ENCODE assay signal across 8 mouse cellular contexts in the genomic region with DNA sequence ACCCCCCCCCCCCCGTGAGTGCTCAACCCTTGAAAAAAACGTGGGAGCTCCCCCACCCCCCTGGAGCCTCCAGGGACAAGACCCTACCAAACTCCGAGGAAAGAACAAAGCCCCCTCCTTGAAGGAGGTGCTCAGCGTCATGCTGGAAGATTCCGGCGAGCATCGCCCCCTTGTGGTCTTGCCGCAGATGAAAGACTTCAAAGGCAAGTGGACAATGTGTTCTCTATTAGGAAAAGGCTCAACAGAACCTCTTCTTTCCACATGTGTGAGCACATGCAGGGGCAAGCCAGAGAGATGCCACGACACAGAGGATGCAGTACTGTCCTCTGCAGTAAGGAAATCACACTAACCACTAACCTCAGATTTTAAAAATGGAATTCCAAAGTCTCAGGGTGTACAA. TPM values are rescaled to one million over a fixed set of nuclear protein-coding genes. Genes with fewer than 3 reads are reported as not detected.
A peak's percentile ranks its signal among the peaks of the same experiment; 100 is the strongest.
DNase-seq lines count a peak whose midpoint lies in the region; ATAC-seq and TF ChIP-seq lines count a peak whose summit lies in the region.

No protein-coding gene starts in this region.

- no peak overlapping the region for H3K27ac ChIP-seq in embryonic facial prominence, embryonic 15.5 days (replicated peaks)
- no peak overlapping the region for H3K27ac ChIP-seq in heart, embryonic 12.5 days (ENCODE audit: poor library complexity, severe bottlenecking)
- no peak overlapping the region for H3K27ac ChIP-seq in kidney, postnatal 0 days
- H3K27ac ChIP-seq in liver, postnatal 0 days (ENCODE audit: low read depth): no peak overlapping the region

- ATAC-seq in embryonic facial prominence, embryonic 15.5 days (ENCODE audit: insufficient number of reproducible peaks, low FRiP score, low TSS enrichment, low read depth): peak; percentile 61; the same call in 1 of the 2 replicates
- no peak for ATAC-seq in heart, embryonic 12.5 days (ENCODE audit: insufficient number of reproducible peaks, low FRiP score)
- no peak for ATAC-seq in kidney, postnatal 0 days (replicated peaks; ENCODE audit: low FRiP score, low read depth)
- no peak for ATAC-seq in liver, postnatal 0 days

- peak overlapping the region; percentile 39 for H3K4me2 ChIP-seq in embryonic facial prominence, embryonic 15.5 days (replicated peaks)
- H3K4me2 ChIP-seq in heart, embryonic 12.5 days: peak overlapping the region; percentile 62
- H3K4me2 ChIP-seq in kidney, postnatal 0 days (ENCODE audit: low read length): no peak overlapping the region
- H3K4me2 ChIP-seq in liver, postnatal 0 days (ENCODE audit: low read depth, low read length): no peak overlapping the region

- no peak overlapping the region for H3K9ac ChIP-seq in embryonic facial prominence, embryonic 15.5 days
- peak overlapping the region; percentile 41; the same call in 1 of the 2 replicates for H3K9ac ChIP-seq in heart, embryonic 12.5 days
- no peak overlapping the region for H3K9ac ChIP-seq in kidney, postnatal 0 days (ENCODE audit: low read depth, low read length)
- no peak overlapping the region for H3K9ac ChIP-seq in liver, postnatal 0 days (replicated peaks)

- no peaks in the 10 kb centered on the region for H3K36me3 ChIP-seq in C2C12 (ENCODE audit: control insufficient read depth, insufficient read depth)
- H3K36me3 ChIP-seq in embryonic facial prominence, embryonic 15.5 days: no peaks in the 10 kb centered on the region
- H3K36me3 ChIP-seq in heart, embryonic 12.5 days: no peaks in the 10 kb centered on the region
- no peaks in the 10 kb centered on the region for H3K36me3 ChIP-seq in kidney, postnatal 0 days (ENCODE audit: insufficient read depth, low read length)
- no peaks in the 10 kb centered on the region for H3K36me3 ChIP-seq in liver, postnatal 0 days (replicated peaks; ENCODE audit: insufficient read depth, low read length)

- no peak for TF ChIP-seq EP300 in liver, postnatal 0 days (IDR thresholded peaks at IDR 0.05; ENCODE audit: low read depth)

- H3ac ChIP-seq in C2C12 (ENCODE audit: control insufficient read depth, insufficient read length, low read depth): no peak overlapping the region

- no peaks in the 10 kb centered on the region for H3K27me3 ChIP-seq in C2C12 (ENCODE audit: control insufficient read depth, insufficient read depth, insufficient read length)
- H3K27me3 ChIP-seq in embryonic facial prominence, embryonic 15.5 days: no peaks in the 10 kb centered on the region
- H3K27me3 ChIP-seq in heart, embryonic 12.5 days (replicated peaks): peaks cover 7% of the 10 kb centered on the region; the same call in 1 of the 2 replicates
- H3K27me3 ChIP-seq in kidney, postnatal 0 days (ENCODE audit: insufficient read depth, low read length): peaks cover 16% of the 10 kb centered on the region
- no peaks in the 10 kb centered on the region for H3K27me3 ChIP-seq in liver, postnatal 0 days (ENCODE audit: insufficient read depth, low read length)

- H3K79me3 ChIP-seq in C2C12 (ENCODE audit: low read depth): no peaks in the 10 kb centered on the region

- H3K4me1 ChIP-seq in embryonic facial prominence, embryonic 15.5 days: peaks cover 28% of the 10 kb centered on the region
- 0 out of 2 replicates have a peak, but pooled peaks cover 3% of the 10 kb centered on the region for H3K4me1 ChIP-seq in heart, embryonic 12.5 days (replicated peaks)
- no peaks in the 10 kb centered on the region for H3K4me1 ChIP-seq in kidney, postnatal 0 days (replicated peaks; ENCODE audit: insufficient read depth, low read length)
- no peaks in the 10 kb centered on the region for H3K4me1 ChIP-seq in liver, postnatal 0 days (ENCODE audit: insufficient read depth)

- peak; percentile 34 to 37 for DNase-seq in adrenal gland, postnatal 4 days (ENCODE audit: low spot score in 2 of 2)
- peak; percentile 81 for DNase-seq in kidney, postnatal 0 days (ENCODE audit: low spot score)
- DNase-seq in liver, postnatal 0 days: peak; percentile 60
- peak; percentile 36 for DNase-seq in ovary, postnatal 10 days (ENCODE audit: low spot score)
- DNase-seq in thymus, postnatal 4 days: peak; percentile 89

- peak; percentile 48 for TF ChIP-seq CTCF in C2C12 (IDR thresholded peaks at IDR 0.05; ENCODE audit: control insufficient read depth, insufficient read depth, insufficient read length)
- TF ChIP-seq CTCF in kidney, postnatal 0 days (IDR thresholded peaks at IDR 0.05; ENCODE audit: low read depth): peak; percentile 80
- peak; percentile 70 for TF ChIP-seq CTCF in liver, postnatal 0 days (IDR thresholded peaks at IDR 0.05; ENCODE audit: low read depth)

- H3K4me3 ChIP-seq in C2C12 (ENCODE audit: insufficient read depth, poor library complexity, severe bottlenecking): no peak overlapping the region
- no peak overlapping the region for H3K4me3 ChIP-seq in embryonic facial prominence, embryonic 15.5 days (replicated peaks)
- peak overlapping the region; percentile 17; the same call in 1 of the 2 replicates for H3K4me3 ChIP-seq in heart, embryonic 12.5 days
- H3K4me3 ChIP-seq in kidney, postnatal 0 days (replicated peaks; ENCODE audit: low read depth, low read length): no peak overlapping the region
- no peak overlapping the region for H3K4me3 ChIP-seq in liver, postnatal 0 days (ENCODE audit: low read depth, low read length)

- no peaks in the 10 kb centered on the region for H3K9me3 ChIP-seq in embryonic facial prominence, embryonic 15.5 days (replicated peaks)
- no peaks in the 10 kb centered on the region for H3K9me3 ChIP-seq in heart, embryonic 12.5 days (replicated peaks)
- H3K9me3 ChIP-seq in kidney, postnatal 0 days (replicated peaks; ENCODE audit: low read length): no peaks in the 10 kb centered on the region
- no peaks in the 10 kb centered on the region for H3K9me3 ChIP-seq in liver, postnatal 0 days (ENCODE audit: low read length)

- 2% methylated on average over 9 of the region's 9 CpGs for WGBS in embryonic facial prominence, embryonic 15.5 days
- 2% methylated on average over 9 of the region's 9 CpGs for WGBS in heart, embryonic 12.5 days
- WGBS in kidney, postnatal 0 days: 0% methylated on average over 9 of the region's 9 CpGs
- 4% methylated on average over 9 of the region's 9 CpGs for WGBS in liver, postnatal 0 days (ENCODE audit: insufficient replicate concordance)

- H3K79me2 ChIP-seq in C2C12 (ENCODE audit: control insufficient read depth, insufficient read depth): no peaks in the 10 kb centered on the region

TF ChIP-seq in C2C12, 6 proteins besides CTCF, POLR2A, EP300 and RAD21:
- no peak for TF ChIP-seq MYOD1 (IDR thresholded peaks at IDR 0.05; ENCODE audit: control insufficient read depth, insufficient read length, low read depth)
- peak; percentile 28 for TF ChIP-seq MAX (IDR thresholded peaks at IDR 0.05)

RNA-seq across cellular contexts. Expression of a gene that starts 46.2 kb away (rescaled TPM):
- 65.4 TPM for polyA plus RNA-seq in C2C12 (2012; fragmentation: generic; extraction: Trizol)
- 1 to 10 TPM; 8.0 to 8.7 TPM for total RNA-seq in adrenal gland, postnatal 4 days (2021)
- 71.8 and 86.8 TPM in 2 replicates for polyA plus RNA-seq in embryonic facial prominence, embryonic 15.5 days (2015; fragmentation: Nextera tagmentation; extraction: Ambion mirVana)
- polyA plus RNA-seq in heart, embryonic 12.5 days (2016; fragmentation: Nextera tagmentation; extraction: Ambion mirVana): 2.6 and 3.0 TPM in 2 replicates
- polyA plus RNA-seq in kidney, postnatal 0 days (2015; fragmentation: Nextera tagmentation; extraction: Ambion mirVana): 4.4 TPM in 2 replicates
- 0.11 and 0.13 TPM in 2 replicates for polyA plus RNA-seq in liver, postnatal 0 days (2015; fragmentation: Nextera tagmentation; extraction: Ambion mirVana)

Comparison
In these comparisons a context has a peak if more than half of its experiments do, and no peak if none do; other contexts are left out.
1. DNase-seq: peak in every context shown above with its lines; median percentile 89 in thymus, postnatal 4 days; 81 in kidney, postnatal 0 days; 60 in liver, postnatal 0 days; 36 in ovary, postnatal 10 days; 36 in adrenal gland, postnatal 4 days.
2. H3K4me2 ChIP-seq: peak in embryonic facial prominence, embryonic 15.5 days (single experiment) and heart, embryonic 12.5 days (single experiment); none in kidney, postnatal 0 days (single experiment) and liver, postnatal 0 days (single experiment).
3. RNA of a gene that starts 46.2 kb away (polyA plus RNA-seq): 71.8 to 86.8 TPM in embryonic facial prominence, embryonic 15.5 days and 65.4 TPM in C2C12 (single experiment); 4.4 TPM in kidney, postnatal 0 days, 2.6 to 3.0 TPM in heart, embryonic 12.5 days and 0.11 to 0.13 TPM in liver, postnatal 0 days; every median in the first group is over 10 times any median in the second.
4. Peak in every context shown above with its lines, with median percentiles within 50 percentile points of each other: CTCF ChIP-seq.